Mouse (Mus musculus) hindbrain, embryonic 16.5 days (tissue): ENCODE measurements around the gene Pias4. TPM values are rescaled to one million over a fixed set of nuclear protein-coding genes. Genes with fewer than 3 reads are reported as not detected.
"Not testable (repeated sequence)": the region's sequence is repeated elsewhere in the genome, so short reads cannot be mapped to it uniquely, and the experiment has no call there.

Experiments used
- ATAC-seq: fragments of 200-750 bp; cut with Nextera tagmentation; 2 replicates; pipeline ENCODE4 v1.8.0; 2017; ENCODE audit warnings: moderate TSS enrichment, moderate library complexity
- H3K27ac ChIP-seq: fragments of 300-500 bp; sonication (generic); 2 replicates; pipeline ENCODE4 v1.5.1; 2014; ENCODE audit warnings: low read depth, mild to moderate bottlenecking, control low read depth, low read length, moderate library complexity
- H3K27me3 ChIP-seq: fragments of 300-500 bp; sonication (generic); replicated peaks from 2 replicates; pipeline ENCODE4 v1.6.1; 2014; ENCODE audit warnings: low read length; ENCODE audit not compliant: control insufficient read depth, insufficient read depth
- H3K36me3 ChIP-seq: fragments of 300-500 bp; sonication (generic); 2 replicates; pipeline ENCODE4 v1.6.1; 2014; ENCODE audit warnings: mild to moderate bottlenecking, low read length, moderate library complexity, mixed read lengths; ENCODE audit not compliant: control insufficient read depth, insufficient read depth
- H3K4me1 ChIP-seq: fragments of 300-500 bp; sonication (generic); 2 replicates; pipeline ENCODE4 v1.6.1; 2014; ENCODE audit warnings: low read depth, low read length; ENCODE audit not compliant: control insufficient read depth, insufficient read depth
- H3K4me2 ChIP-seq: fragments of 300-500 bp; sonication (generic); 2 replicates; pipeline ENCODE4 v1.6.1; 2014; ENCODE audit warnings: mild to moderate bottlenecking, low read length, control low read depth, moderate library complexity
- H3K4me3 ChIP-seq: fragments of 300-500 bp; sonication (generic); 2 replicates; pipeline ENCODE4 v1.5.1; 2014; ENCODE audit warnings: mild to moderate bottlenecking, low read length, control low read depth, moderate library complexity
- H3K9ac ChIP-seq: fragments of 300-500 bp; sonication (generic); 2 replicates; pipeline ENCODE4 v1.6.1; 2014; ENCODE audit warnings: low read depth, mild to moderate bottlenecking, control low read depth, low read length, moderate library complexity
- H3K9me3 ChIP-seq: fragments of 300-500 bp; sonication (generic); 2 replicates; pipeline ENCODE4 v1.6.1; 2014; ENCODE audit warnings: mild to moderate bottlenecking, low read length, moderate library complexity; ENCODE audit not compliant: control insufficient read depth
- WGBS: fragments of 180-500 bp; shearing (Covaris S2); extraction: QIAGEN DNeasy Blood & Tissue Kit; methylation state at CpG from one replicate; pipeline ENCODE4 v1.1.7; 2014; 5-methylcytosine and 5-hydroxymethylcytosine counted together
- polyA plus RNA-seq: library from polyadenylated mRNA; unstranded; fragments of >200 nt; fragmentation: Nextera tagmentation; extraction: Ambion mirVana; gene quantifications from 2 replicates; pipeline ENCODE4 v1.2.1, GENCODE M21; 2015

The Pias4 gene
- 47.1 and 56.9 TPM in 2 replicates for polyA plus RNA-seq

DNA sequence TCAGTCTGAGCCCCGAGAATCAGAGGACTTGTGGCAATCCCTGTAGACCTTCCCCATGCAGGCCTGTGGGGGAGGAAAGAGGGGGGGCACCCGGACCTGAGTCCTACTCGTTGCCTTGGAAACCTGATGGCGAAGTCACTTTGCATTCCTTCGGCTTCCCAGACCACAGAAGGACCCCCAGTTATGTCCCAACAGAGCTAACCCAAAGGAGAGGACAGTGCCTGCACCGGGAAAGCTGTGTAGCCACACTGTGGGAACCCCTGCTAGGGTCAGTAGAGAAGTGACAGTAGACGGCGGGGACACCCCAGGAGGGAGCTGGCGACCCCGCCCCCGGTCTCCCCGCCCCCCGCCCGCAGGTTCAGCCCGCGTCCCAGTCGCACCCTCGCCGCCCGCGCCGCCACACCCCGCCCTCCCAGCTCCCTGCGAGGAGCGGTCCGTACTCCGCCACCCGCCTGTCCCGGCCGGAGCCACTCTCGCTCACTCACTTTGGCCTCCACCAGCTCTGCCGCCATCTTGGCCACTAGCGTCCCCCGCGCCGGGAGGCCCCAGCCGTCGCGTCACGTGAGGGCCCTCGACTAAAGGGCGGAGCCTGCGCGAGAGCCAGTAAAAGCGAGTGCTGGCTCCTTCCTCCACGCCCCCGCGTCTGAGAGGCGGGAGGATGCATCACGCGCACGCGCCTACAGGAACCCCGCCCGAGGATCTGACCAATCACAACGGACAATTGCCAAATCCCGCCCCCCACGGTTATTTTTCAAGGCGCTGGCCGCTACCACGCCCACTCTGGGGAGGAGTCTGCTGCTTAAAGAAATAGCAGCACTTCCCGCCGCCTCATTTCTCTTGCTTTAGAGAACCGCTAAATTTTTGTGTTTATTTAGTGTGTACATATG, at the start of gene Pias4:
Gene Pias4, minus strand, starts transcription at position 724 of the 887 bp plus-strand sequence.
- Histone ChIP-seq H3K4me2 (peak within 1 kb of the TSS; percentile 94), H3K9me3 (no peaks in the 10 kb centered on the region), H3K9ac (peak within 1 kb of the TSS; percentile 85), H3K4me3 (peak within 1 kb of the TSS; percentile 81), H3K27me3 (no peaks in the 10 kb centered on the region), H3K36me3 (peaks cover 5% of the 10 kb centered on the region; the same call in 1 of the 2 replicates), H3K4me1 (peaks cover 18% of the 10 kb centered on the region), H3K27ac (peak within 1 kb of the TSS; percentile 80)
- ATAC-seq: peak; percentile 86
- WGBS: 0% methylated on average over 59 of the region's 64 CpGs

DNA sequence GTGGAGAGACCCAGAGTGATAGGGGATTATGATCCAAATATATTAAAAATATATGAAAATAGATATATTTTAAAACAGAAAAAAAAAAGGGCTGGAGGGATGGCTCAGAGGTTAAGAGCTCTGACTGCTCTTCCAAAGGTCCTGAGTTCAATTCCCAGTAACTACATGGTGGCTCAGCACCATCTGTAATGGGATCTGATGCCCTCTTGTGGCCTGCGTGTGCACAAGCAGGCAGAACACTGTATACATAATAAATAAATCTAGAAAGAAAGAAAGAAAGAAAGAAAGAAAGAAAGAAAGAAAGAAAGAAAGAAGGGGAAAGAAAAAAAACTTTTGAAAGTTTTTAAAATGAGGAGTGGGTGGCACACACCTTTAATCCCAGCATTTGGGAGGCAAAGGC, 49.5 kb upstream of the Pias4 start:
- H3K4me2 ChIP-seq, H3K4me3 ChIP-seq, H3K27me3 ChIP-seq, H3K4me1 ChIP-seq, H3K27ac ChIP-seq, H3K9me3 ChIP-seq, H3K9ac ChIP-seq, ATAC-seq: not testable (repeated sequence)
- 22% methylated on average over 1 of the region's 1 CpGs for WGBS
- peaks cover 59% of the 10 kb centered on the region for H3K36me3 ChIP-seq

DNA sequence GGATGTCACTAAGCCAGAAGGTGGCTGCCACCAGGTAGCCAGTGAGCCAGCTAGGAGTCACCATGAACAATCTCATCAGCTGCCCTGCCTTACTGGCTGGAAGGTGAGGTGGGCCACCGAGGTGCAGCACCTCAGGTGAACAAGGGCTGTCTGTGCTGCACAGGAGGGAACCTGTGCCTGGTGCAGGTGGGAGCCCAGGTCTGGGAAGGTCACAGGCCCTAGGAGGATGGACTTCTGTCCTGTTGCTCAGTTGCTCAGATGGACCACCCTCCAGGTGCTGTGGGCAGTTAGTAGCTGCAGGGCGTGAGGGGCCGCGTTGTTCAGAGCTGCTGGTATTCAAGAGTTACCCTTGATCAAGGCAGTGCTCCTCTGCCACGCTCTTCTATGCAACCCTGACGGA, 49.1 kb upstream of the Pias4 start:
- Histone ChIP-seq H3K9ac (no peak overlapping the region), H3K4me2 (no peak overlapping the region), H3K4me3 (no peak overlapping the region), H3K4me1 (no peaks in the 10 kb centered on the region), H3K9me3 (peaks cover 3% of the 10 kb centered on the region; the same call in 1 of the 2 replicates), H3K27ac (no peak overlapping the region), H3K36me3 (peaks cover 64% of the 10 kb centered on the region), H3K27me3 (no peaks in the 10 kb centered on the region)
- 82% methylated on average over 6 of the region's 6 CpGs for WGBS
- ATAC-seq: no peak

GRCm38 (mm10) chr10:81216260-81216659, 48.5 kb upstream of the Pias4 start:
- no peak overlapping the region for H3K4me2 ChIP-seq
- peaks cover 65% of the 10 kb centered on the region for H3K36me3 ChIP-seq
- peaks cover 3% of the 10 kb centered on the region; the same call in 1 of the 2 replicates for H3K9me3 ChIP-seq
- WGBS: 89% methylated on average over 6 of the region's 6 CpGs
- H3K27ac ChIP-seq: no peak overlapping the region
- no peaks in the 10 kb centered on the region for H3K4me1 ChIP-seq
- no peak overlapping the region for H3K9ac ChIP-seq
- no peak overlapping the region for H3K4me3 ChIP-seq
- no peak for ATAC-seq
- H3K27me3 ChIP-seq: no peaks in the 10 kb centered on the region

GRCm38 (mm10) chr10:81210154-81210553, 42.4 kb upstream of the Pias4 start:
- WGBS: 100% methylated on average over 5 of the region's 5 CpGs
- Histone ChIP-seq H3K9ac (no peak overlapping the region), H3K27me3 (no peaks in the 10 kb centered on the region), H3K36me3 (peaks cover 61% of the 10 kb centered on the region), H3K27ac (no peak overlapping the region), H3K4me3 (no peak overlapping the region), H3K4me2 (no peak overlapping the region), H3K9me3 (peaks cover 3% of the 10 kb centered on the region; the same call in 1 of the 2 replicates), H3K4me1 (no peaks in the 10 kb centered on the region)
- no peak for ATAC-seq

GRCm38 (mm10) chr10:81204137-81204536, 36.4 kb upstream of the Pias4 start:
- Histone ChIP-seq H3K9ac (no peak overlapping the region), H3K9me3 (no peaks in the 10 kb centered on the region), H3K4me3 (no peak overlapping the region), H3K4me1 (no peaks in the 10 kb centered on the region), H3K27me3 (no peaks in the 10 kb centered on the region; the same call in 1 of the 2 replicates), H3K27ac (no peak overlapping the region), H3K4me2 (no peak overlapping the region), H3K36me3 (peaks cover 12% of the 10 kb centered on the region; the same call in 1 of the 2 replicates)
- peak; percentile 21; the same call in 1 of the 2 replicates for ATAC-seq
- WGBS: 71% methylated on average over 4 of the region's 4 CpGs

- Histone ChIP-seq H3K4me1 (no peaks in the 10 kb centered on the region), H3K9me3 (no peaks in the 10 kb centered on the region), H3K4me2 (no peak overlapping the region), H3K27me3 (no peaks in the 10 kb centered on the region; the same call in 1 of the 2 replicates), H3K36me3 (peaks cover 8% of the 10 kb centered on the region; the same call in 1 of the 2 replicates), H3K9ac (no peak overlapping the region), H3K4me3 (no peak overlapping the region), H3K27ac (0 out of 2 replicates have a peak overlapping the region, but pooled peaks have one; percentile 16)
- ATAC-seq: peak; percentile 7; the same call in 1 of the 2 replicates
- WGBS: 66% methylated on average over 8 of the region's 8 CpGs
Observed at GRCm38 (mm10) chr10:81202978-81203720, 35.4 kb upstream of the Pias4 start.

DNA sequence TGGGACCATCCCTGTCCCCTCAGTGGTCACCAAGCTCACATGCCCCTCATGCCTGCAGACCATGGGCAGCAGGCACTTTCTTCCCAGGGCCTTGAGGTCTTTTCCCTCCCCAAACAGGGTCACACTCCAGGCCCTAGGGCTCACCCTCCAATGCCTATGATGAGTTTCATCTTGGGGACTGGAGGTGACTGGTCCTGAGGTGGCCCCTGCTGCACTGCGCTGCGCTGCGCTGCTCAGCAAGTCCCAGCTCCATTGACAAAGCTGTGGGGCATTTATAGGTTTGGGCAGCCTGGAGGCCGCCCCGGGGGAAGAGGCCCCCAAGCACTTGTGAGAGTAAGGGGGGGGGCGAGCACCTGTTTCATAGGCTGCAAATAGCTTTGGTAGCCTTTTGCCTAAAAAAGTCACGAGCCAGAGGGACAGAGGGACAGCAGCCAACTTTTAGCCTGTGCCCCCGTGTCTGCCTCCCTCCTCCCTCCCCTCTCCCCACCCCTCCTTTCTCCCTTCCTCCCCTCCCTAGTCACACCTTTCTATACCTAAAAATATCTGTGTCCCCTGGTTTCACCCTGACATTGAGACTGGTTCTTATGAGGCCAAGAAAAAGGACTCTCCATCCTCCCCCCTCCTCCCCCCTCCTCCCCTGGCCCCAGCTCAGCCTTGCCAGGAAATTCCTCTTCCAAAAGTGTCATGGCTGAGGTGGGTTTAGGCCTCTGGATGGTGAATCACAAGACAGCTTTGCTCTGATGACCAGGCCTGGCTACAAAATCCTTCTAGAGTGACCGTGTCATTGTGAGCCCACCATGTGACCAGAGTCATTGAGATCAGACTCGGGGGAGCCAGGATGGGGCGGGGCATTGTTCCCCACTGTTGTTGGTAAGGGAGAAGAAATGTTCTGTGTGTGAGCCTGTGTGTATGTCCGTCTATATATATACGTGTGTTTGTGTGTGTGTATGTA, 34.4 kb upstream of the Pias4 start, which contains the start of gene Nmrk2:
Gene Nmrk2, minus strand, starts transcription at position 245 of the 952 bp plus-strand sequence.
- H3K27ac ChIP-seq: no peak within 1 kb of the TSS
- ATAC-seq: no peak
- H3K4me3 ChIP-seq: no peak within 1 kb of the TSS
- 58% methylated on average over 13 of the region's 13 CpGs for WGBS
- 0 out of 2 replicates have a peak within 1 kb of the TSS, but pooled peaks have one; percentile 28 for H3K9ac ChIP-seq
- no peaks in the 10 kb centered on the region for H3K9me3 ChIP-seq
- no peaks in the 10 kb centered on the region for H3K4me1 ChIP-seq
- no peak within 1 kb of the TSS for H3K4me2 ChIP-seq
- H3K36me3 ChIP-seq: peaks cover 3% of the 10 kb centered on the region; the same call in 1 of the 2 replicates
- peaks cover 2% of the 10 kb centered on the region; the same call in 1 of the 2 replicates for H3K27me3 ChIP-seq
